Mouse (Mus musculus): ENCODE results near the gene Dlg2.

Dlg2 gene

DNA sequence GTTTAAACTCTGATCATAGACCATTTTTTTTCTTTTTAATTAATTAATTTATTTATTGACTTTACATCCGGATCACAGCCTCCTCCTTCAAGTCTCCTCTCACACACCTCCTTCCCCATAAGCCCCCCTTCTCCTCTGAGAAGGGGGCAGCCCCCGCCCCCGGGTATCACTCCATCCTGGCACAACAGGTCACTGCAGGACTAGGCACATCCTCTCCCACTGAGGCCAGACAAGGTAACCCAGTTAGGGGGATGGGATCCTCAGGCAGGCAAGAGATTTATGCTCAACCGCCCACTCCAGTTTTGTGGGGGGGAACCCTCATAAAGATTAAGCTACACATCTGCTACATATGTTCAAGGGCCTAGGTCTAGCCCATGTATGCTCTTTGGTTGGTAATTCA, 1636.6 kb downstream of the Dlg2 start:
- no peak for DNase-seq

DNA sequence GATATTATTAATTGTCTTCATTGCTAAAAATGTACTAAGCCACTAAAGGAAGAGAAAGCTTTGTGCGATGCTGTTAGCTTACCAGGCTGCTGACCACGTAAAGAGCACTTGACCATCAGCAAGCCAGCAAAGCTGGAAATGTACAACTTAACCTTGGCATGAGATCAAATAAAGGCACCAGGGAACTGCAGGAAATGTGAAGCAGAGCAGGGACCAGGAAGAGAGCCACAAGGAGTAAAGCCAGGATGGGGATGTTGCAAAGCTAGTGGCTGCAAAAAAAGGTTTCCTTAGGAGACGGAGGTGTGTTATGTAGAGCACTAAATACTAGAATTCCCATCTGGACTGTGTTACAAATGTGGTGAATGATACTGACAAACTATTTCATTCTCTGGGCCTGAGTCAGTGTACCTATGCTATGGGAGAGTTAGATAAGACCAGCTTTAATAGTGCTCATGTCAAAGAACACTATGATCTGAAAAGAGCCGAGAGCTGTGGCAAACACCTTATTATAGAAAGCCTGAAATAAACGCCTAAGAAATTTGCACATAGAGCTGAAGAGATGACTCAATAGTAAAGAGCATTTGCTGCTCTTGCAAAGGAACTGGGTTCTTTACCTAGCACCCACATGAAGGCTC, 1638.9 kb downstream of the Dlg2 start:
- DNase-seq = no peak

DNA sequence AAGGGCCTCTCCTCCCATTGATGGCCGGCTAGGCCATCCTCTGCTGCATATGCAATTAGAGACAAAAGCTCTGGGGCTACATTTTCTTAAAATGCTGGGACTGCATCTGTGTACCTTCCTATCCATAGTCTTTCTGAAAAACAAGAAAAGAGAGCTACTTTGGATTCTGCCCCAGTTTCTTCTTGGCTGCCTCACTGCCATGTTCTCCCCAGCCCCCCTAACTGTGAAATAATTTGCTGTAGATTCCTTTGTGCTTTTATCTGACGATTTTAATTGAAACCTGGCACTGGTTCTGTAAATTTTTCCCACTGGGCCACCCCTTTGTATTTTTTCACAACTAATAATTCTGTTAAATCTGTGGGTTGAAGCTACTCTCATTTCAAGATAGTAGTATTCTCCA, 1646.8 kb downstream of the Dlg2 start:
- DNase-seq = no peak

GRCm38 (mm10) chr7:92125886-92126285, 1649.4 kb downstream of the Dlg2 start:
- no peak for DNase-seq

GRCm38 (mm10) chr7:92134301-92134700, 1657.8 kb downstream of the Dlg2 start:
- DNase-seq = no peak

GRCm38 (mm10) chr7:92135624-92136023, 1659.2 kb downstream of the Dlg2 start:
- no peak for DNase-seq

DNA sequence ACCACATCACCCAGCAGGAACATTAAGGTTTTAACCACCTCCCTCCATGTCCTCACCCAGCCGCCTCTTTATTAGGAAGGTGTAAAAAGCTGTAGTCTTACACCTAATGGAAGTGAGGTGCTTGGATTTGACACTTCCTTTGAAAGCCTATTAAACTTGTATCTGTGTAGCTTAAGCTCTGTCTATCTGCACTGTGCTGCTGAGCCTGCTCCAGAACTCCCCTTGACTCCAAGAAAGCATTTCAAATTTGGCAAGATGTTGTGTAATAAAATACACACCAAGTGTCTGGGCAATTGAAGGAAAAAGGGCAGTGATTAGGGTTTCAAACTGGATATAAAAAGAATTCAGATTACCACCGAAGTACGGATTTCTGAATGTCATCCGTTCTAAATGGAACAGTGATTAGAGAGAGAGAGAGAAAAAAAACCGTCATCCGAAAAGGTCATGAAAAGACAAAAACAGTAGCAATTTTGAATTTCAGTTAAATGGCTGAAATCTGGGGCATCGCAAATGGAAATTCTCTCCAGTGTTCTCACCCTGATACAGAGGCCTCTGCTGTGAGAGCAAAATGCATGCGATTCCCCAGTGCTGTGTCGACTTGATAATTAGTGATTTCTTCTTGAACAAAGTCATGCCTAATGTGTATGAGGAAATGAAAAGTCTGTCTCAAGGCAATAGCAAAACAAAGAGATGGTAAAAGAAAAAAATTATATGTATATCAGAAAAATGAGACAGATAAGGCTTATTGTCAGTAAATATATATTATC, 1663.8 kb downstream of the Dlg2 start:
- no peak for DNase-seq

GRCm38 (mm10) chr7:92147499-92147898, 1671.0 kb downstream of the Dlg2 start:
- no peak for DNase-seq

DNA sequence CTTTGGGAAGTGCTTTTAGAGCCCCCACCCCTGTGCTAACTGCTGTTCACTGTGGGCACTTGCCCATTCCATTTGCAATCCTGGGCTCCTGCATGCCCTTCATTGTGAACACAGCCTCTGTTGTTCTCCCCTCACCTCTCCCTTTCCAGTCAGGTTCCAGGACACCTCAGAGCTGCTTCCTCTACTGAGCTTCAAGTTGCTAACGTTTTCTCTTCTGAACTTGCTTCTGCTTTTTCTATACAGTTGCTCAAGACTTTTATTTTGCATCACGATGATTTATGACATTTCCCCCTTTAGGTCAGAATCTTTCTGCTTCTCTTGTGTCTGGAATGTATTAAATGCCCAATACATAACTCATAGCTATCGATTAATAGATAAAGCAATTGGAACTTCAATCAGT, 1674.3 kb downstream of the Dlg2 start:
- DNase-seq = no peak

- no peak for DNase-seq
Measured at GRCm38 (mm10) chr7:92154603-92155002, 1678.1 kb downstream of the Dlg2 start.

- DNase-seq = no peak
Measured at GRCm38 (mm10) chr7:92163150-92163549, 1686.7 kb downstream of the Dlg2 start.

DNA sequence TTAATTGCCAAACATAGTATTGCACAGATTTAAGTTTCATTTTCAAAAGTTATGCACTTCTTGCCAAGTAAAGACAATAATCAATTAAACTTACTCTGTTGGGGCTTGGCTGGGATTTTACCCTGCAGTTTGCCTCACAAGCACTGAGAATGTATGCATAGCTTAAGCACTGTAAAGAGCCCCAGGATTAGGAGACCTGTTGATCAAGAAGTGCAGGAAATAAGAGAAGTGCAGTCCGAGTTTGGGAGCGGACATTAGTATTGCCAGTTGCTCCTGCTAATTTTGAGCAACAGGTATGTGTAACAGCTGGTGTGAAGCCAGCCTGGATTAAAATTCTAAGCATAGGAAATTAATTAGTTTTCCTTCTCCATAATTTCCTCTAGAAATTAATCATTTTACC, 1687.8 kb downstream of the Dlg2 start:
- DNase-seq = no peak

DNA sequence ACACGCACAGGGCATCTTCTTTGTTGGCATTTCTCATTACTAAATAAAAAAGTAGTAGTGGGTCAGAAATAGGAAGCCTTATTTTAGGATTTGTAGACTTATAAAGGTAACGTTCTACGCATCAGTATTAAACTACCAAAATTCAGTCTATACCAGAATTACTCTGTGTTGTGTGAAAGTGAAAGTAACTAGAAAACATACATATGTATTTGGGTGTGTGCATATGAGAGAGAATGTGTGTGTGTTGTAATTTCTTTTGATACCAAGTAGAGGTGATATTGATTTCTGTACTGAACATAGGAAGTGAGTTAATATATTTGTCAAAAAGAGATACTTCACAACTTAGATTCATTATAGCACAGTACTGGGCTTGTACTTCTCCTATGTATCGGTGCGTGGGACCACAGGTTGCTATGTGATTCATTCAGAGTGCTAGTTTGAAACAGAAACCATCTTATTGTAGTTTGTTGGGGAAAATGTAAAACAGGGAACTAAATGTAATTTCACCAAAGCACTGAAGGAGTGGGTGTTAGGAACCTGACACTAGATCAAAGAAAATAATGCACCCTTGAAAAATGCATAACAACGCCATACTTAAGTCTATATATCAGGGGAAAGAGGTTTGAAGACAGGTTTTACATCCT, 1688.5 kb downstream of the Dlg2 start:
- no peak for DNase-seq

DNA sequence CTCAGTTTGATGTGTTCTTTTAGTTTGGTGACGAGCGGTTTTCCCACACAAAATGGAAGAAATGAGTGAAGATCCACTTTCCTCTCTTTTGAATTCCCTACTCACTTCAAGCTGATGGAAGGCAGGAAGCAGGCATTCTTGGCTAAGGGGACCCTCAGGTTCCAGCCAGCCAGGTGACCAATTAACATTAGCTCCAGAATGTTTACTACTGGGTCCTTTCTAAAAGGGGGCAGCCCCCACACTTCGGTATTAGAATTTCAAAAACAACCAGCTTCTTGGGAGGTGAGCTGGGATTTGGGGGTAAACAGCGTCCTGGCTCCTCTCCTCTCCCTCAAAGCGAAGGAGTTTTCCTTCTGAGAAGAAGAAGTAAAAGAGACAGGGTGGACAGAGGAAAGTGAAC, 1703.6 kb downstream of the Dlg2 start:
- DNase-seq = no peak

DNA sequence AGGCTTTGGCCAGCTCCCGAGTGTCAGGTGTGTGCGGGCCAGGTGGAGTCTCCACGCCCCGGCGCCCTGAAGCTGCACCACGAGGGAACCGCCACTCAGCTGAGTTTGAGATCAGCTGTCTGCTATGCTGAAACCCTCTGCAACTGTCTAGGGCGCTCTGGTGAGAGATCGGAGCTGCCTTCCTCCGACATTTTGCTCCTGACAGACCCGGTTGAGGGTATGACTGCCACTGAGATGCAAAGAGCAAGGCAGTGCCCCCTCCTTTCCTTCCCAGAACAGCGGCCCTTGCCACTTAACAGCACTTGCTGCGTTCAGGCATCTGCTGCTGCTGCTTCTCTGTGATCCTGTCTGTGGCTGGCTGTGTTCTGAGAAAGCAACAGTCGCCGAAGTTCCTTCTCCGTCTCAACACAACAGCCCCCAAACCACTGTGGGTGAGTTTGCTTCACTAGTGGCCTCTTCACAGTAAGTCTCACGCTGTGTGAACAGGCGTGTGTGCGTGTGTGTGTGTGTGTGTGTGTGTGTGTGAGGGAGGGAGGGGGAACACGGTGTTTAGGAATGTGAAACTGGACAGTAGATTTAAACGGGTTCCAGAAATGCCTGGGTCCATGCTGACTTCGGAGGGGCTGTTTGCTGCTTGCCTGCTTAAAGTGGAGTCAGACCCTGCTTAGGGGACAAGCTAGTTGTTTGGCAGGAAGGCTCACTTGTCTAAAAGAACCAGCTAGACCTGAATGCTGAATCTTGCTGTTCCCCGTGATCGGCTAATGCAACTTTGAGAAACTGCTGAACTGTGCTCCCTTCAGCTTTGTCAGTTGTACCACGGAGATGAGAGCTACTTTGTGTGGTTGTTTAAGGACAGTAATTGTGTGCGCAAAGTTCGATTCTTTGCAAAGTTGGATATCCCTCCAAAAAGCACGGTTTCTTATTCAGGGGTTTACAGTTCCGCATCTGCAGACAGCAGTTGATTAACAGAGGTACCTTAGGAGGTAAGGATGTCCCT, 1704.4 kb downstream of the Dlg2 start:
- DNase-seq = peak in 1 of 2 experiments; percentile 10

DNA sequence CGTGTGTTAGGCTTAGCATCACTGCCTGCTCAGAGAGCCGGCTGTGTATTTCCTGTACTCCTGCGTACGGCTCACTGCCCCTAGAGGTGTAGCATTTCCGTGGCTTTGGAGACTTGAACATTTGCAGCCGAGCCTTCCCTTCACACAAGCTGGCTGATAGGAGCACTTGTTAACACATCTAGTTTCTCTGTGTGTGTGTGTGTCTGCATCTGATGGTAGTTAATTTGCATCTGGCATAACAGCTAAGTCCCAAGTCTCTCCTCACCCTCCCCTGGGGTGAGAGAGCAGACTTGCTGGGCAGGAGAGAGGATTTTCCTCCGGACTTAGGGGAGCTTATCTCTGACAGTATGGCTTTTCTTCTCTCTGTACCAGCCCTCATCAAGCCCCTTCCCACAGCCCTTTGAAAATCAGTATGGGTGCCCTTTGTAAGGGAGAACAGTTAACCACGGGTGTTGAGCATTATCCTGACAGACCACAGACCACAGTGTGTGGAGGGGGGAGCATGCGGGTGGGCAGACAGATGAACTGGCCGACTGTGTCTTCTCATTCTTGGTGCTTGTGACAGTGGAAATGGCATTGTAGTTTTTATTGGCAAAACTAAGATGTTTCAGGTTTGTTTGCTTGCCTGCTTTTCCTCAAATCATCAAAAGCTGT, 1705.6 kb downstream of the Dlg2 start:
- no peak for DNase-seq

- no peak for DNase-seq
Measured at GRCm38 (mm10) chr7:92184371-92185059, 1708.0 kb downstream of the Dlg2 start.

- DNase-seq = no peak
Measured at GRCm38 (mm10) chr7:92186341-92186740, 1709.9 kb downstream of the Dlg2 start.

DNA sequence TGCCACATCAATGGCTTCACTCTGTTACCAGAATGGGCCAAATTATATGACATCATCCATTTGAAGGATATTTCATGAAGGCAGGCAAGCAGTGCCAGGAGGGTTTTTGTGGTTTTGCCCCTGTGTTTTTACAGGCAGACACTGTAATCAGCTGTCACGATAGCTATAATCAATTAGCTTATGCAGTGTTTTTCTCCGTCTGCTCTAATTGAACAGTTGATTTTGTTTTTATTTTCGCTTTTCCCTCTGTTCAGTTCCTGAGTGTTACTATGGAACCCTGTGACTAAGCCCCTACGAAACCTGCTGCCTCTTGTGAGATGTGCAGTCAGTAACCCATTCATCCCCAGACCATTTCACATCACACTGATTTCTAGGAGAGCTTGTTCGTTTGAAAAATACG, 1712.7 kb downstream of the Dlg2 start:
- no peak for DNase-seq

DNA sequence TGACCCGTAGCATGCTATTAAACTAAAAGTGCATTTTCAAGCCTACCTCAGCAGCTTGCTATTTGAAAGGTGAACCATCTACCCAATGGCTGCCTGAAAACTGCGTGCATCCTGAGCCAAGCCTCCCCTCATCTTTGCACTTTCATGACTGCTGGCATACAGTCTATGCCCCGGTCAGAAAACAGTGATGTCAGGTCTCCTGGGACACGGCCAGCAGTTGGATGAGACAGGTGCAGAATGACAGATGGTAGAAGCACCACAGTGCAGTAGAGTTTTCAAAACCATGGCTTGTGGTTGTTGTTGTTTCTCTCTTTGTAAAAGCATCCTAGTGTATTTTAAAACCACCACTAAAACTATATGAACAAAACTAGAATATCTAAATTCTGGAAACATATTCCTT, 1719.5 kb downstream of the Dlg2 start:
- DNase-seq = no peak

GRCm38 (mm10) chr7:92197621-92198020, 1721.1 kb downstream of the Dlg2 start:
- no peak for DNase-seq

- no peak for DNase-seq
Measured at GRCm38 (mm10) chr7:92199131-92199530, 1722.7 kb downstream of the Dlg2 start.

All from thymus, postnatal 36 days (tissue).